Mouse (Mus musculus): ENCODE data around the gene Fignl2. TPM values are rescaled to one million over a fixed set of nuclear protein-coding genes. Genes with fewer than 3 reads are reported as not detected.

Gene Fignl2
- total RNA-seq (2023): not detected

GRCm38 (mm10) chr15:101077813-101078730, at the start of gene Fignl2:
Gene Fignl2 (minus strand): TSS chr15:101078567.

GRCm38 (mm10) chr15:101115511-101116110, 37.2 kb upstream of the Fignl2 start, which contains the start of gene Ankrd33:
Gene Ankrd33 (plus strand): TSS chr15:101115755.

GRCm38 (mm10) chr15:101047194-101047555, 31.2 kb downstream of the Fignl2 start, which contains the start of gene Gm47841:
Gene Gm47841 (minus strand): TSS chr15:101047397.

Other genes starting within 250 kb of the Fignl2 start
- gene Scn8a, start 208.7 kb downstream of the Fignl2 start, total RNA-seq (2023): not detected
- not detected for gene Gm47841, start 31.2 kb downstream of the Fignl2 start, total RNA-seq (2023)
- gene Ankrd33, start 37.2 kb upstream of the Fignl2 start, total RNA-seq (2023): not detected
- gene Acvrl1, start 50.0 kb upstream of the Fignl2 start, total RNA-seq (2023): 7.3 TPM
- gene Acvr1b, start 95.5 kb upstream of the Fignl2 start, total RNA-seq (2023): 27.9 TPM
- 11.8 TPM for gene Grasp, start 145.6 kb upstream of the Fignl2 start, total RNA-seq (2023)
- 467 TPM for gene Nr4a1, start 175.7 kb upstream of the Fignl2 start, total RNA-seq (2023)
- gene Atg101, start 205.7 kb upstream of the Fignl2 start, total RNA-seq (2023): 74.8 TPM
- 2.3 TPM for gene 6030408B16Rik, start 214.6 kb upstream of the Fignl2 start, total RNA-seq (2023)